Mouse (Mus musculus): ENCODE results near the gene Nfib. TPM values are rescaled to one million over a fixed set of nuclear protein-coding genes. Genes with fewer than 3 reads are reported as not detected.

Nfib gene
- total and polyA plus RNA-seq, 3 experiments, result not detected

DNA sequence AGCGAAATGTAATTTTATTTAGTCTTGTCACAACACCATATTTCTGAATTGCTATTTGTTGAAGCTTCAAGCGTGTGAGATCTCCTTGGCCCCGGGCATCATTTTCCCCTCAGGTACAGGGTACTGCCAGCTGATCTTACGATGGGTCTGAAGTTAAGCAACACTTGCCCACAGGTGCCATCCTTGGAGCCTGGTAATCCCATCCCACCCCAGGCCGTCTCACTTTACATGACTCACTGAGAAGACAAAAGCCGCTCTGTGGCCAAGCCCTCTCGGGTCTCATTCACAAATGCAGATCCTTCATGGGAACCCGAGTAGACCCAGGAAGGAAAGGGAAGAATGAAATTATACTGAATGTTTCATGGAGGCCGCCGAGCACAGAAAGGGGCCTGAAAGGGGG, 18.5 kb upstream of the Nfib start:
- no peaks in the 10 kb centered on the region for H3K79me2 ChIP-seq (ENCODE audit: control insufficient read depth, insufficient read depth, low read length, poor library complexity)
- no peaks in the 10 kb centered on the region for H3K27me3 ChIP-seq (ENCODE audit: control insufficient read depth in 1 of 2, insufficient read depth in 2 of 2, low read length in 2 of 2)
- H3K4me1 ChIP-seq (ENCODE audit: control insufficient read depth in 1 of 2, insufficient read depth in 2 of 2, low read length in 2 of 2), result no peaks in the 10 kb centered on the region
- H3K9me3 ChIP-seq (replicated peaks; ENCODE audit: insufficient read depth, low read length), result no peaks in the 10 kb centered on the region
- no peak for DNase-seq (ENCODE audit: low read depth, low spot score)
- H3K4me3 ChIP-seq (ENCODE audit: control insufficient read depth in 1 of 2, insufficient read depth in 1 of 2, low read depth in 2 of 2, low read length in 2 of 2), result no peak overlapping the region
- H3K27ac ChIP-seq (ENCODE audit: control insufficient read depth, low read depth, low read length), result no peak overlapping the region
- H3K9ac ChIP-seq (ENCODE audit: control insufficient read depth, low read depth, low read length, poor library complexity, severe bottlenecking), result no peak overlapping the region
- H3K36me3 ChIP-seq (ENCODE audit: control insufficient read depth in 1 of 2, insufficient read depth in 2 of 2, low read length in 2 of 2), result no peaks in the 10 kb centered on the region
- TF ChIP-seq POLR2A (IDR thresholded peaks at IDR 0.05; ENCODE audit: control insufficient read depth in 1 of 2, insufficient read depth in 1 of 2, low read depth in 1 of 2, low read length in 2 of 2, poor library complexity in 1 of 2) (no peak), TBP (IDR thresholded peaks at IDR 0.05; ENCODE audit: low read depth, low read length) (no peak), JUND (IDR thresholded peaks at IDR 0.05; ENCODE audit: low read depth, low read length) (no peak), MEF2A (IDR thresholded peaks at IDR 0.05; ENCODE audit: extremely low read depth, insufficient replicate concordance, low read depth, low read length, poor library complexity, severe bottlenecking) (no peak), CHD2 (IDR thresholded peaks at IDR 0.05; ENCODE audit: low read length) (no peak), MYC (IDR thresholded peaks at IDR 0.05; ENCODE audit: low read depth, low read length) (no peak), GABPA (IDR thresholded peaks at IDR 0.05; ENCODE audit: low read depth, low read length) (no peak), ETS1 (IDR thresholded peaks at IDR 0.05; ENCODE audit: low read depth, low read length) (no peak), EP300 (IDR thresholded peaks at IDR 0.05; ENCODE audit: low read depth in 1 of 2, low read length in 2 of 2) (no peak), HCFC1 (IDR thresholded peaks at IDR 0.05; ENCODE audit: low read depth, low read length) (no peak), ZKSCAN1 (IDR thresholded peaks at IDR 0.05; ENCODE audit: low read depth, low read length) (no peak)

DNA sequence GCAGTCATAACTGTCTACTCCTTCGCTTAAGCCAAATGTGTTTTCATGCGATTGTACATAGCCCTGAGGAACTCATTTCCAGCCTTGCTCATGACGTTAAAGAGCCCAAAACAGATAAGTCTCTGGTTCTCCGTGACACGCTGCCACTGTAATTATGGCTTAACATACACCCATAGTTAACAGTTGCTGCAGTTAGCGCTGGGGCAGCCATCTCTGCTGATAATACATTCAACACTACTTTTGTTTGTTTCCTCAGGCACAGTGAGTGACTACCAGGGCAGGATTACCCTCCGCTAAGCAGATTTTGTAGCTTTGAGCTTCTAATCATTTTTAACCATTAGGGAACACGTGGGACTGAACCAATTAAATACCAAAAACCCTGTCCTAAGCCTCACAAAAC, 17.5 kb upstream of the Nfib start:
- H3K79me2 ChIP-seq (ENCODE audit: control insufficient read depth, insufficient read depth, low read length, poor library complexity), result no peaks in the 10 kb centered on the region
- no peaks in the 10 kb centered on the region for H3K4me1 ChIP-seq (ENCODE audit: control insufficient read depth in 1 of 2, insufficient read depth in 2 of 2, low read length in 2 of 2)
- no peaks in the 10 kb centered on the region for H3K36me3 ChIP-seq (ENCODE audit: control insufficient read depth in 1 of 2, insufficient read depth in 2 of 2, low read length in 2 of 2)
- H3K4me3 ChIP-seq (ENCODE audit: control insufficient read depth in 1 of 2, insufficient read depth in 1 of 2, low read depth in 2 of 2, low read length in 2 of 2), result no peak overlapping the region
- DNase-seq (ENCODE audit: low read depth, low spot score), result no peak
- no peaks in the 10 kb centered on the region for H3K27me3 ChIP-seq (ENCODE audit: control insufficient read depth in 1 of 2, insufficient read depth in 2 of 2, low read length in 2 of 2)
- no peak overlapping the region for H3K9ac ChIP-seq (ENCODE audit: control insufficient read depth, low read depth, low read length, poor library complexity, severe bottlenecking)
- H3K9me3 ChIP-seq (replicated peaks; ENCODE audit: insufficient read depth, low read length), result no peaks in the 10 kb centered on the region
- TF ChIP-seq ZKSCAN1 (IDR thresholded peaks at IDR 0.05; ENCODE audit: low read depth, low read length) (no peak), USF2 (IDR thresholded peaks at IDR 0.05; ENCODE audit: borderline replicate concordance in 1 of 2, insufficient read depth in 1 of 2, low read depth in 1 of 2, low read length in 2 of 2) (no peak), POLR2AphosphoS5 (IDR thresholded peaks at IDR 0.05; ENCODE audit: borderline replicate concordance, low read depth, low read length) (no peak), ETS1 (IDR thresholded peaks at IDR 0.05; ENCODE audit: low read depth, low read length) (no peak), ZMIZ1 (IDR thresholded peaks at IDR 0.05; ENCODE audit: low read depth, low read length) (no peak), JUND (IDR thresholded peaks at IDR 0.05; ENCODE audit: low read depth, low read length) (no peak), MYB (IDR thresholded peaks at IDR 0.05; ENCODE audit: low read depth, low read length) (no peak), MAFK (IDR thresholded peaks at IDR 0.05; ENCODE audit: borderline replicate concordance, low read depth, low read length) (no peak), MAX (IDR thresholded peaks at IDR 0.05; ENCODE audit: low read length) (no peak), MYC (IDR thresholded peaks at IDR 0.05; ENCODE audit: low read depth, low read length) (no peak), TCF12 (IDR thresholded peaks at IDR 0.05; ENCODE audit: low read depth, low read length) (no peak)
- H3K27ac ChIP-seq (ENCODE audit: control insufficient read depth, low read depth, low read length), result no peak overlapping the region
